Mouse (Mus musculus) forebrain, embryonic 12.5 days (tissue): ENCODE measurements at regions not wholly inside any gene's neighbourhood (a gene's known extent, or its start where the extent isn't known, plus 50 kb on each side); places are given as distances from the start of the nearest gene placed in this dataset.
A peak's percentile ranks its signal among the peaks of the same experiment; 100 is the strongest.

Source experiments
- ATAC-seq: fragments of 200-750 bp; cut with Nextera tagmentation; 2 replicates; pipeline ENCODE4 v1.8.0; 2017; ENCODE audit warnings: moderate TSS enrichment; ENCODE audit not compliant: low FRiP score
- H3K27ac ChIP-seq: fragments of 300-500 bp; sonication (generic); 2 replicates; pipeline ENCODE4 v1.5.1; 2016; ENCODE audit warnings: mild to moderate bottlenecking
- H3K27me3 ChIP-seq: fragments of 300-500 bp; sonication (generic); 2 replicates; pipeline ENCODE4 v1.6.1; 2016; ENCODE audit warnings: mild to moderate bottlenecking
- H3K36me3 ChIP-seq: fragments of 300-500 bp; sonication (generic); replicated peaks from 2 replicates; pipeline ENCODE4 v1.6.1; 2016; ENCODE audit warnings: mild to moderate bottlenecking
- H3K4me1 ChIP-seq: fragments of 300-500 bp; sonication (generic); 2 replicates; pipeline ENCODE4 v1.6.1; 2016
- H3K4me2 ChIP-seq: fragments of 300-500 bp; sonication (generic); 2 replicates; pipeline ENCODE4 v1.6.1; 2016; ENCODE audit warnings: mild to moderate bottlenecking, moderate library complexity
- H3K4me3 ChIP-seq: fragments of 300-500 bp; sonication (generic); replicated peaks from 2 replicates; pipeline ENCODE4 v1.5.1; 2016; ENCODE audit warnings: mild to moderate bottlenecking
- H3K9ac ChIP-seq: fragments of 300-500 bp; sonication (generic); 2 replicates; pipeline ENCODE4 v1.6.1; 2016; ENCODE audit warnings: mild to moderate bottlenecking
- H3K9me3 ChIP-seq: fragments of 300-500 bp; sonication (generic); 2 replicates; pipeline ENCODE4 v1.6.1; 2016
- WGBS: fragments of 180-500 bp; shearing (Covaris S2); methylation state at CpG from one replicate; pipeline ENCODE4 v1.1.7; 2016; 5-methylcytosine and 5-hydroxymethylcytosine counted together

- Histone ChIP-seq H3K9ac (no peak overlapping the region), H3K27ac (no peak overlapping the region), H3K4me2 (no peak overlapping the region), H3K9me3 (0 out of 2 replicates have a peak, but pooled peaks cover 4% of the 10 kb centered on the region), H3K36me3 (no peaks in the 10 kb centered on the region), H3K27me3 (0 out of 2 replicates have a peak, but pooled peaks cover 7% of the 10 kb centered on the region), H3K4me1 (peaks cover 24% of the 10 kb centered on the region), H3K4me3 (no peak overlapping the region)
- WGBS: 88% methylated on average over 1 of the region's 1 CpGs
- no peak for ATAC-seq
Measured at GRCm38 (mm10) chr8:86393835-86394234, 186.7 kb downstream of the Abcc12 start.

DNA sequence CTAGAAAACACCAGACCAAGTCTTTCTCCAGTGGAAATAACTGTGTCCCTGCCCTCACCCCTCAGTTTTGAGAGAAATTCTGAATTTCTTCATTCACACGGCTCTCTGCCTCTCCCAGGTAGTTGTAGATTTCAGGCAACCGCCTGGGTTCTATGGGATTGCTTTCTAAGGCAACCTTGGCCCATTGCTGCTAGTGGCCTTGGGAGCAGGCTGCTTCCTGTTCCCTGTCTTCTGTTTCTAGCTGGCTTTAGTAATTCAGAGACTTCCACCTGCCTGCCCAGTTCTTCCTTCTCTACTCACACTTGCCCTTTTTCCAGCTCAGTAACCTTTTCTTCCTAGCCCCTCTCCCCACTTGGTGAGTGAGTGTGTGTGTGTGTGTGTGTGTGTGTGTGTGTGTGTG, 187.1 kb downstream of the Abcc12 start:
- Histone ChIP-seq H3K4me1 (peaks cover 26% of the 10 kb centered on the region), H3K4me2 (no peak overlapping the region), H3K36me3 (no peaks in the 10 kb centered on the region), H3K9me3 (0 out of 2 replicates have a peak, but pooled peaks cover 4% of the 10 kb centered on the region), H3K4me3 (no peak overlapping the region), H3K27me3 (0 out of 2 replicates have a peak, but pooled peaks cover 7% of the 10 kb centered on the region), H3K9ac (no peak overlapping the region), H3K27ac (no peak overlapping the region)
- no peak for ATAC-seq
- WGBS: 89% methylated on average over 2 of the region's 2 CpGs

GRCm38 (mm10) chr8:86390715-86391114, 189.8 kb downstream of the Abcc12 start:
- no peak overlapping the region for H3K9ac ChIP-seq
- peak overlapping the region; percentile 88 for H3K27ac ChIP-seq
- 65% methylated on average over 8 of the region's 8 CpGs for WGBS

GRCm38 (mm10) chr8:86389690-86390671, 190.5 kb downstream of the Abcc12 start:
- H3K4me1 ChIP-seq: peaks cover 35% of the 10 kb centered on the region
- H3K4me3 ChIP-seq: no peak overlapping the region
- H3K4me2 ChIP-seq: no peak overlapping the region
- peak; percentile 95 for ATAC-seq
- no peaks in the 10 kb centered on the region for H3K9me3 ChIP-seq
- no peaks in the 10 kb centered on the region for H3K36me3 ChIP-seq
- WGBS: 14% methylated on average over 3 of the region's 3 CpGs
- H3K9ac ChIP-seq: no peak overlapping the region
- peak overlapping the region; percentile 88 for H3K27ac ChIP-seq
- H3K27me3 ChIP-seq: 0 out of 2 replicates have a peak, but pooled peaks cover 10% of the 10 kb centered on the region

More at GRCm38 (mm10) chr8:86390715-86391114, 189.8 kb downstream of the Abcc12 start:
- H3K4me2 ChIP-seq: no peak overlapping the region
- H3K4me1 ChIP-seq: peaks cover 29% of the 10 kb centered on the region
- no peak overlapping the region for H3K4me3 ChIP-seq
- ATAC-seq: no peak; the same call in 1 of the 2 replicates
- 0 out of 2 replicates have a peak, but pooled peaks cover 10% of the 10 kb centered on the region for H3K27me3 ChIP-seq
- H3K36me3 ChIP-seq: no peaks in the 10 kb centered on the region
- H3K9me3 ChIP-seq: 0 out of 2 replicates have a peak, but pooled peaks cover under 1% of the 10 kb centered on the region

DNA sequence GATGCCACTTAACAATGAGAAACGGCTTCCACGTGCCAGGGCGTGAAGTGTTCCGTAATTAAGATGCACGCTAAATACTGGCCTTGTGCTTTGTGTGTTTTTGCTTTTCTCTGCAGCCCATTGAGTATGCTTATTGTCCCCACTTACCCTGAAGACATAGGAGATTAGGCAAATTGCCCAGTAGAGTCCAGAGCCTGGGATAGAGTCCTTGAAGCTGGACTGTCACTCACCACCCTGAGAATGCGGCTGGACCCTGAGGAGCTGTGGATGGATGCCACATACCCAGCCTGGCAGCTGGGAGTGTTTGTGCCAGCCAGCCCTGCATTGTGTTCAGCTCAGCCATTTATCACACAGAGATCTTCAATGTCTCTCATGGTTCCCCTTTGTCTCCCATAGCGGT, 195.2 kb downstream of the Abcc12 start:
- H3K9me3 ChIP-seq: no peaks in the 10 kb centered on the region
- no peak overlapping the region for H3K4me2 ChIP-seq
- H3K4me1 ChIP-seq: peaks cover 31% of the 10 kb centered on the region
- no peaks in the 10 kb centered on the region for H3K36me3 ChIP-seq
- H3K4me3 ChIP-seq: no peak overlapping the region
- ATAC-seq: peak; percentile 51; the same call in 1 of the 2 replicates
- WGBS: 27% methylated on average over 7 of the region's 7 CpGs
- no peak overlapping the region for H3K9ac ChIP-seq
- peaks cover 30% of the 10 kb centered on the region for H3K27me3 ChIP-seq
- no peak overlapping the region for H3K27ac ChIP-seq

DNA sequence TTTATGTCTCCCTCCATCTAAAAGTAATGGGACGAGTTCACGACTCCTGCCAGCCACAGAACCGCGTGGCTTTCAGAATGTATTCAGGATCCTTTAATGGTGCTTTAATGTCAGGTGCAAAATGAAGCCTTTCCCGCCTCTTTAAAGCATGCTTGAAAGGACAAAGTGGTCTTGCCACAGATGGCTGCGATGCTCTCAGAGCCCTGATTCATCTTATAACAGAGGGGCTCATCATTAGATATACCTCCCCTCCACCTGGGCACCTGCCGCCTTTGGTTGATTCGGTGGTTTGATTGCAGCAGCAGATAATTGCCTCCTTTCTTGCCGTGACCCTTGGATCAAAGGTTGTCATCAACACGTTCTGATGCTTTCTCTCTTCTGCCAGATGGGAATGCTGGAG, 198.5 kb downstream of the Abcc12 start:
- Histone ChIP-seq H3K27me3 (peaks cover 28% of the 10 kb centered on the region), H3K4me1 (peaks cover 15% of the 10 kb centered on the region), H3K9ac (no peak overlapping the region), H3K4me3 (no peak overlapping the region), H3K9me3 (no peaks in the 10 kb centered on the region), H3K4me2 (no peak overlapping the region), H3K36me3 (no peaks in the 10 kb centered on the region), H3K27ac (no peak overlapping the region)
- ATAC-seq: no peak
- 79% methylated on average over 10 of the region's 10 CpGs for WGBS

DNA sequence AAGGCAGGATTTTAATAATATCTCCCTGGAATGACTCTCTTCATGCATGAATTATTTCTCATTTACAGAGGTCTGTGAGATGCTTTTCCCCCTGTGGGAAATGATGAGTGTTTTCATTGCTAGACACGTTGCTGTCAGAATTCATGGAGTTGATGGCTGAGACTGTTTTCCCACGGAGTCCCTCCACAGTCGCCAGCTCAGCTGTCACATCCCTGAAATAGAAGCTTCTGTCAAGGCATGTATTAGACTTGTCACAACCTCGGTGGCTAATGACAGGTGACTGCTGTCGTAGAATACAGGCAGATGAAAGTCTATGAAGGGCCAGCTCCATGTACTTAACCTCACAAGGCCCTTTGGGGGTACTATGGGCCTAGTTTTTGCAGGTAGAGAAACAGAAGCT, 212.4 kb downstream of the Abcc12 start:
- 71% methylated on average over 5 of the region's 5 CpGs for WGBS

GRCm38 (mm10) chr8:86366636-86367035, 213.8 kb downstream of the Abcc12 start:
- no peaks in the 10 kb centered on the region for H3K9me3 ChIP-seq
- 93% methylated on average over 4 of the region's 4 CpGs for WGBS
- H3K4me3 ChIP-seq: no peak overlapping the region
- H3K4me2 ChIP-seq: no peak overlapping the region
- H3K36me3 ChIP-seq: no peaks in the 10 kb centered on the region
- no peak overlapping the region for H3K9ac ChIP-seq
- ATAC-seq: no peak
- H3K4me1 ChIP-seq: no peaks in the 10 kb centered on the region
- no peaks in the 10 kb centered on the region; the same call in 1 of the 2 replicates for H3K27me3 ChIP-seq
- H3K27ac ChIP-seq: no peak overlapping the region

More for the DNA sequence above, 212.4 kb downstream of the Abcc12 start:
- no peak for ATAC-seq
- H3K4me2 ChIP-seq: no peak overlapping the region
- H3K27ac ChIP-seq: no peak overlapping the region
- no peaks in the 10 kb centered on the region; the same call in 1 of the 2 replicates for H3K27me3 ChIP-seq
- H3K4me1 ChIP-seq: no peaks in the 10 kb centered on the region
- H3K9ac ChIP-seq: no peak overlapping the region
- no peak overlapping the region for H3K4me3 ChIP-seq
- H3K9me3 ChIP-seq: no peaks in the 10 kb centered on the region
- H3K36me3 ChIP-seq: no peaks in the 10 kb centered on the region

DNA sequence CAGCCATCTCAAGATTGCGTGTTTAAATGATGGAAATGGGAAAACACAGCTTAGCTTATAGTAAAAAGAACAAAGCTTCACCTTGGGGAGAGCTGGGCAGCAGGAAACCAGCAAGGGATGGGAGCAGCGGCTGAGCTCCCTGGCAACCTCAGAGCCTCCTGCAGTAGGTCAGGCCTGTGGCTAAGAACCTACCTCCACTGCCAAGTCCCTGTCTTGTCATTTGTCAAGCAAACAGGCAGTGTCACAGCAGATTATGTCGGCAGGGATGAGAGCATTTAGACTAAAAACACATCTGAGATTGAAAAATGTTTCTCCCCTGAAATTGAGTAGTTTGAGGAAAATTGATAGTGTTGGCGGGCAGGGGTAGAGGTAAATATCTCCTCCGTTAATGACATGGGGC, 214.8 kb downstream of the Abcc12 start:
- no peaks in the 10 kb centered on the region for H3K4me1 ChIP-seq
- 83% methylated on average over 5 of the region's 5 CpGs for WGBS
- no peak overlapping the region for H3K4me2 ChIP-seq
- no peaks in the 10 kb centered on the region for H3K9me3 ChIP-seq
- no peak for ATAC-seq
- no peak overlapping the region for H3K9ac ChIP-seq
- H3K27ac ChIP-seq: no peak overlapping the region
- no peaks in the 10 kb centered on the region; the same call in 1 of the 2 replicates for H3K27me3 ChIP-seq
- H3K4me3 ChIP-seq: no peak overlapping the region
- H3K36me3 ChIP-seq: no peaks in the 10 kb centered on the region

DNA sequence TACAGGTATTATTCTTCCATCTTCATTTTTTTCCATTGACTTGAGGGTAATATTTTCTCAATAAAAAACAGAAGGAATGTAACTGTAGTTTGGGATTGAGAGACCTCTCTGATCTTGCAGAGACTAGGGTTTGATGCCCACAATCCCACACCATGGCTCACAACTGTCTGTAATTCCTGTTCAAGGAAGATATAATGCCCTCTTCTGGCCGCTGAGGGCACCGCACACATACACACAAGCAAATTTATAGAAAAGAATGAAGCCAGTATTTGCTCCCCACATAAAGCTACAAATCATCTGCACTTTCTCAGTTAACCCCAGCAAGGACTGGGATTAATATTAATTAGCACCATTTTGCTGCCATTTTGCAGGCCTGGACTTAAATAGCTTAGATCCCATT, 215.6 kb downstream of the Abcc12 start:
- Histone ChIP-seq H3K4me1 (no peaks in the 10 kb centered on the region), H3K9me3 (no peaks in the 10 kb centered on the region), H3K4me3 (no peak overlapping the region), H3K9ac (no peak overlapping the region), H3K4me2 (no peak overlapping the region), H3K27ac (no peak overlapping the region), H3K27me3 (no peaks in the 10 kb centered on the region; the same call in 1 of the 2 replicates), H3K36me3 (no peaks in the 10 kb centered on the region)
- 66% methylated on average over 2 of the region's 2 CpGs for WGBS
- ATAC-seq: no peak

- WGBS: 75% methylated on average over 2 of the region's 2 CpGs
- H3K36me3 ChIP-seq: no peaks in the 10 kb centered on the region
- H3K27me3 ChIP-seq: no peaks in the 10 kb centered on the region; the same call in 1 of the 2 replicates
Measured at GRCm38 (mm10) chr8:86360283-86360682, 220.2 kb downstream of the Abcc12 start.

DNA sequence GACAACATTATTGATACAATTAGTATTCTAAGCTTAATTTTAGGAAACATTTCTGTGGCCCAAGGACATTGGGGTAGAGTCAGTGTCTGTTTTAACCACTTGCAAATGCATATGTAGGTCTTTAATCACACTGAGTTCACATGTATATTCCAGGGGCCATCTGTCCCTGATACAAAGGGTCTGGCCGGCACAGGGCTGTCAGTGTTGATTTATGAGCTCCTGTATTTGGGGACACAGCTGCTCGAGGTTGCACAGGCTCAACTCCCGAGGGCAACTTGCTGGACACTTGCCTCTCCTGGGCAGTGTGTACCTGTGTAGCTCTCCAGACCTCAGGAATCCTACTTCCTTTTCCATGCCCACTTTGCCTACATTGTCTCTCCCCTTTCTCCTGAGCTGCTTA, 221.0 kb downstream of the Abcc12 start:
- no peaks in the 10 kb centered on the region for H3K4me1 ChIP-seq
- H3K27ac ChIP-seq: no peak overlapping the region
- no peaks in the 10 kb centered on the region; the same call in 1 of the 2 replicates for H3K27me3 ChIP-seq
- H3K4me2 ChIP-seq: no peak overlapping the region
- no peak for ATAC-seq
- no peak overlapping the region for H3K9ac ChIP-seq
- no peak overlapping the region for H3K4me3 ChIP-seq
- H3K9me3 ChIP-seq: no peaks in the 10 kb centered on the region
- 92% methylated on average over 3 of the region's 3 CpGs for WGBS
- no peaks in the 10 kb centered on the region for H3K36me3 ChIP-seq

More at GRCm38 (mm10) chr8:86360283-86360682, 220.2 kb downstream of the Abcc12 start:
- H3K9ac ChIP-seq: no peak overlapping the region
- ATAC-seq: no peak
- H3K9me3 ChIP-seq: no peaks in the 10 kb centered on the region
- no peaks in the 10 kb centered on the region for H3K4me1 ChIP-seq
- no peak overlapping the region for H3K4me3 ChIP-seq
- H3K27ac ChIP-seq: no peak overlapping the region
- no peak overlapping the region for H3K4me2 ChIP-seq
